Mouse (Mus musculus) forebrain, embryonic 14.5 days (tissue): ENCODE data around the gene Arhgap33. TPM values are rescaled to one million over a fixed set of nuclear protein-coding genes. Genes with fewer than 3 reads are reported as not detected.

ENCODE experiments used
- ATAC-seq: fragments of 200-750 bp; cut with Nextera tagmentation; 2 replicates; pipeline ENCODE4 v1.8.0; 2017; ENCODE audit warnings: mild to moderate bottlenecking, moderate library complexity
- DNase-seq: peaks from one replicate; pipeline ENCODE4 v3.0.0-alpha.2; 2015; ENCODE audit warnings: low spot score
- H3K27ac ChIP-seq: fragments of 300-500 bp; sonication (generic); 2 replicates; pipeline ENCODE4 v1.5.1; 2014; ENCODE audit warnings: low read depth, mild to moderate bottlenecking, control low read depth, low read length, moderate library complexity
- H3K27me3 ChIP-seq: fragments of 300-500 bp; sonication (generic); replicated peaks from 2 replicates; pipeline ENCODE4 v1.6.1; 2014; ENCODE audit warnings: low read length, control low read depth, mixed read lengths; ENCODE audit not compliant: control insufficient read depth, insufficient read depth
- H3K36me3 ChIP-seq: fragments of 300-500 bp; sonication (generic); 2 replicates; pipeline ENCODE4 v1.6.1; 2014; ENCODE audit warnings: low read length, control low read depth; ENCODE audit not compliant: control insufficient read depth, insufficient read depth
- H3K4me1 ChIP-seq: fragments of 300-500 bp; sonication (generic); 2 replicates; pipeline ENCODE4 v1.6.1; 2014; ENCODE audit warnings: antibody characterized with exemption, low read length, control low read depth; ENCODE audit not compliant: control insufficient read depth, insufficient read depth
- H3K4me2 ChIP-seq: fragments of 300-500 bp; sonication (generic); 2 replicates; pipeline ENCODE4 v1.6.1; 2014; ENCODE audit warnings: mild to moderate bottlenecking, control low read depth, low read length
- H3K4me3 ChIP-seq: fragments of 300-500 bp; sonication (generic); 2 replicates; pipeline ENCODE4 v1.5.1; 2014; ENCODE audit warnings: low read depth, low read length, control low read depth
- H3K9ac ChIP-seq: fragments of 300-500 bp; sonication (generic); 2 replicates; pipeline ENCODE4 v1.6.1; 2014; ENCODE audit warnings: mild to moderate bottlenecking, low read length, control low read depth, moderate library complexity
- H3K9me3 ChIP-seq: fragments of 300-500 bp; sonication (generic); replicated peaks from 2 replicates; pipeline ENCODE4 v1.6.1; 2016; ENCODE audit warnings: low read length, control low read depth, mixed read lengths; ENCODE audit not compliant: control insufficient read depth
- WGBS: fragments of 180-500 bp; shearing (Covaris S2); extraction: QIAGEN DNeasy Blood & Tissue Kit; methylation state at CpG from one replicate; pipeline ENCODE4 v1.1.7; 2014; 5-methylcytosine and 5-hydroxymethylcytosine counted together
- polyA plus RNA-seq: library from polyadenylated mRNA; unstranded; fragments of >200 nt; fragmentation: Nextera tagmentation; extraction: Ambion mirVana; gene quantifications from 2 replicates; pipeline ENCODE4 v1.2.1, GENCODE M21; 2014

The Arhgap33 gene
- polyA plus RNA-seq, 1 experiment from 2014 or later = 63.5 TPM

DNA sequence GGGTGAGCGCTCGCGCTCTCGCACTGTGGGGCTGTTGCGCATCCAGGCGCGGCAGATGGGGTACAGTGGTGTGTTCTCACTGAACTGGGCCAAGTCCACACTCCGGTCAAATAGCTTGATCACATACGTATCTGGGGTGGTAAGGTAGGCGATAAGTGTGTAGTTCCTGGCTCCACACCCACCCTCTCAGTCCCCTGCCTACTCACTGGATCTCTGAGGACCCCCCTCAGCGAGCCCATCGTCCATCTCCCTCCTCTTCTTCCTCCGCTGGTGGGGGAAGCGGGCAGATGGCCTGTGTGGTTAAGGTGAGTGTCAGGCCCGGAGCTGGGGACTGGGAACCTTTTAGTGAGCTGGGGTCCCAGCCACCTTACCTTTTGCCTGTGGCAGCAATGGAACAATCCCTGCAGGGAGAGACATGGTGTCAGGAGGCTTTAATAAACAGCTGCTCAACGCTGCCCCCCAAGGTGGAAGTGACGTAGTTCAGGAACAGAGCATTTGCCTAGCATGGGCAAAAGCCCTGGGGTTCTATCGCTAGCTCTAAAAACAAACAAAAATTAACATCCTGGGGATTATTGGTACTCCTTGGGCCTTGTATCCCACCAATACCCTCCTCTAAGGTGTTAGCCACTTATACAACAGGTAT is 22.2 kb upstream of the Arhgap33 start:
- DNase-seq (no peak), ATAC-seq (no peak)
- H3K4me3 ChIP-seq = no peak overlapping the region
- no peak overlapping the region for H3K4me2 ChIP-seq
- no peak overlapping the region for H3K9ac ChIP-seq
- H3K4me1 ChIP-seq = peaks cover 17% of the 10 kb centered on the region
- peaks cover 39% of the 10 kb centered on the region for H3K36me3 ChIP-seq
- 94% methylated on average over 18 of the region's 18 CpGs for WGBS
- no peak overlapping the region for H3K27ac ChIP-seq
- no peaks in the 10 kb centered on the region for H3K9me3 ChIP-seq
- H3K27me3 ChIP-seq = no peaks in the 10 kb centered on the region

DNA sequence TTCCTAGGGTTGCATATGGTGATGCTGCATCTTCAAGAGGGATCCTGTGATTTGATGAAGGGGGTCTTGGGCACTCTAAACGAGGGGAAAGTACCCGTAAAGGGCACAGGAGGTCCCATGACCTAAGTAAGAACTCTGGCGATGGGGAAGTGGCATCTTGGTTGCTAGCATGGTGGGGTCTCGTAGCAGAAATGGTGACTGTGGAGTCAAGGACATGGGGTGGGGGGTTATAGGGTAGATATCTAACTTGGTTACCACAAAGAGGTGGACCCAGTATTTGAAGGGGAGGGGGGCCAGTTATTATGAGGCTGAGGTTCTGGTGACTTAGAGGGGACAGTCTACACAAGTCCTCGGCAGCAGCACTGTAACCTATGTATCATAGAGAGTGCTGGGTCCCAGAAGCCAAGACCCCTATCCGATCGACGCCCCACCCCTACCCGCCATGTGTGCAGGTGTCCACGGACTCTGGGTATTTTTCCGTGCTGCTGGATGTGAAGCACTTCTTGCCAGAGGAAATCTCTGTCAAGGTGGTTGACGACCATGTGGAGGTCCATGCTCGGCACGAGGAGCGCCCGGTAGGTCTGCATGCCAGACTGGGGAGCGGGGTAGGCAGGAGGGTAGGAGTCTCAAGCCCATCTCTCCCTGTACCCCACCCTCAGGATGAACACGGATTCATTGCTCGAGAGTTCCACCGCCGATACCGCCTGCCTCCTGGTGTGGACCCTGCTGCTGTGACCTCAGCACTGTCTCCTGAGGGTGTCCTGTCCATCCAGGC is 19.1 kb upstream of the Arhgap33 start:
- Histone ChIP-seq H3K4me3 (0 out of 2 replicates have a peak overlapping the region, but pooled peaks have one; percentile 47), H3K36me3 (peaks cover 37% of the 10 kb centered on the region), H3K27me3 (no peaks in the 10 kb centered on the region), H3K4me1 (peaks cover 19% of the 10 kb centered on the region), H3K4me2 (peak overlapping the region; percentile 77), H3K9me3 (no peaks in the 10 kb centered on the region), H3K27ac (no peak overlapping the region; the same call in 1 of the 2 replicates), H3K9ac (peak overlapping the region; percentile 59)
- DNase-seq (no peak), ATAC-seq (no peak)
- 85% methylated on average over 22 of the region's 22 CpGs for WGBS

DNA sequence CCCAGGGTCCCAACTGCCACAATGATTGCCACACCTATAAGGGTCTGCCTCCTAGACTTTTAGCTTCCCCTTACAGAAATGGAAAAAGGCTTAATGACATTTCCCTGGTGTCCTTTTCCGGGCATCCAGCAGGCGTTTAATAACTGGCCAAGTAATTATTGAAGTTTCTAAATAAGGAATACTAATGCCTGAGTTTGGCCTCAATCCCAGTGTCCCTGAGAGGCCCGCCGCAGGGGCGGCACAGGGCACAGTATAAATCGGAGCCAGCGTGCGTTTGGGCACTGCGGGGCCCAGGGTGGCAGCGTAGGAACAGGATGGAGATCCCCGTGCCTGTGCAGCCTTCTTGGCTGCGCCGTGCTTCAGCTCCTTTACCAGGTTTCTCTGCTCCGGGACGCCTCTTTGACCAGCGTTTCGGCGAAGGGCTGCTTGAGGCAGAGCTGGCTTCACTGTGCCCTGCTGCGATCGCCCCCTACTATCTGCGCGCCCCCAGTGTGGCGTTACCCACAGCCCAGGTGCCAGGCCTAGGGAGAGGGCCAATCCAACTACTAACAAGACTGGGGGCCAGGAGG is 18.2 kb upstream of the Arhgap33 start:
- DNase-seq = peak; percentile 56
- Histone ChIP-seq H3K9me3 (no peaks in the 10 kb centered on the region), H3K27ac (peak overlapping the region; percentile 59; the same call in 1 of the 2 replicates), H3K4me1 (peaks cover 11% of the 10 kb centered on the region), H3K4me3 (peak overlapping the region; percentile 47), H3K9ac (peak overlapping the region; percentile 59), H3K27me3 (no peaks in the 10 kb centered on the region), H3K36me3 (peaks cover 43% of the 10 kb centered on the region), H3K4me2 (peak overlapping the region; percentile 77)
- whole genome bisulfite sequencing = 2% methylated on average over 23 of the region's 23 CpGs
- ATAC-seq = no peak

DNA sequence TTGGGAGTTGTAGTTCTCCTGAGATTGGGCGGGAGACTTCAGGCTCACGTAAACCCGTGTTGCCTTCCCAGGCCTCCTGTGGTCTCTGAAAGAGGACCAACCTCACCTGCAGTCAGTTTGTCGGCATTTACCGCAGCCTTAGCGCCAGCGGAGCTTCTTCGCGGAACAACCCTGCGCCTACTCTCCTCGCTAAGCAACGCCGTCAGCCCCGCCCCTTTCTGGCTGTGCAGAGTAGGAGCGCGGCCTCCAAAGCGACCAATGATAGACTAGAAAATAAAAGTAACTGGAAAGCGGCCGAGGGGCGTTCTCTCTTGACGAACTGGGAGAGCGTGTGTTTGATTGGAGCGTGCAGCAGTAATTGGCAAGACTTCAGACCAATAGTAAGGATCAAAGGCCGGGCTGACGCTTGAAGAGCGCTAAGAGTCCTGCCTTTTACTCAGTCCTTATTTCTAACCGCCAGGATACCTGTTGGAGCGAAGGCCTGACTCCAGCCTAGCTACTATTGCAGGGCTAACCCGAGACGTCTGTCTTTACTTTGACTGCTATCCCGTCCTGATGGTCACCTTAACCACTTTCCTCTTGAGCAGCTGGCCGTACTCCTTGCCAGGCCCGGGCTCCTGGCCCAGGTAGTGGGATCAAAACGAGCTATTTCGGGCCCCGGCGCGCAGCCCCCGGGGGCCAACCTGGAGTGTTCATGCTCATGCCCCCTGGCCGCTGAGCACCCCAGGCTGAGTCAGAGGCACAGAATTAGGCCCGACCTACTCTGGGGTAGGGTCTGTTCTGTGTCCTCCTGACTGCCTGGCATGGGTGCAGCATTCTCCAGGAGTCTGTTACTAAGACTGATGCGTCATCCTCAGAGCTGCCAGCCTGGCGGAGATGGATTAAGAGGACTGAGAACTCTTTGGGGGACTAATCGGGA is 17.5 kb upstream of the Arhgap33 start, which contains the start of the genes Hspb6 and Proser3:
Gene Hspb6, plus strand, starts transcription at position 77 of the 919 bp plus-strand sequence.
Gene Proser3, minus strand, starts transcription at position 198 of the 919 bp plus-strand sequence.
- Histone ChIP-seq H3K4me1 (peaks cover 10% of the 10 kb centered on the region; the same call in 1 of the 2 replicates), H3K4me3 (peak within 1 kb of the TSS; percentile 47), H3K9ac (peak within 1 kb of the TSS; percentile 59), H3K36me3 (peaks cover 43% of the 10 kb centered on the region), H3K9me3 (no peaks in the 10 kb centered on the region), H3K27me3 (no peaks in the 10 kb centered on the region), H3K4me2 (peak within 1 kb of the TSS; percentile 77), H3K27ac (peak within 1 kb of the TSS; percentile 88)
- 1% methylated on average over 44 of the region's 44 CpGs for WGBS
- DNase-seq (peak; percentile 100), ATAC-seq (peak; percentile 97)

DNA sequence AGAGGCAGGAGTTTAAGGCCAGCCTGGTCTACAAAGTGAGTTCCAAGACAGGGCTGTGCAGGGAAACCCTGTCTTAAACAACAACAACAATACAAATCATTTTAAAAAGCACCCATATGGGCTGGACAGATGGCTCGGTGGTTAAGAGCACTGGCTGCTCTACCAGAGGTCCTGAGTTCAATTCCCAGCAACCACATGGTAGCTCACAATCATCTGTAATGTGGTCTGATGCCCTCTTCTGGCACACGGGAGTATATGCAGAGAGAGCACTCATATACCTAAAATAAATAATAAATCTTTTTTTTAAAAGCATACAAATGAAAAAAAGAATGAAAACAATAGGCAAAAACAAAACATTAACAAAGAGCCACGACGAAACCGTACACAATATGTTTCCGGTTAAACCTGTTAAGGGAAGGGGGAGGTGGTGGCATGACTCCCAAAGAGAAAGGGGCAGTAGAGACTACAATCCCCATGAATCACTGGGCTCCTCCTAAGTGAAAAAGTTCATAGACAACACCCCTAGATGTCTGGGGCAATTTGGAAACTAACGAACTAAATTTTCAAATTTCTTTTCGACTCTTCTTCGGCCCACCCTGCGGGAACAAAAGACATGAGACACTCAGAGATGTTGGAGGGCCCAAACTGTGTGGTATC is 16.7 kb upstream of the Arhgap33 start:
- H3K27ac ChIP-seq = peak overlapping the region; percentile 88
- peak overlapping the region; percentile 47 for H3K4me3 ChIP-seq
- H3K4me1 ChIP-seq = peaks cover 10% of the 10 kb centered on the region; the same call in 1 of the 2 replicates
- H3K9ac ChIP-seq = peak overlapping the region; percentile 56
- WGBS = 3% methylated on average over 10 of the region's 10 CpGs
- ATAC-seq (peak; percentile 70), DNase-seq (peak; percentile 90)
- no peaks in the 10 kb centered on the region for H3K9me3 ChIP-seq
- H3K27me3 ChIP-seq = no peaks in the 10 kb centered on the region
- peak overlapping the region; percentile 77 for H3K4me2 ChIP-seq
- H3K36me3 ChIP-seq = peaks cover 35% of the 10 kb centered on the region

DNA sequence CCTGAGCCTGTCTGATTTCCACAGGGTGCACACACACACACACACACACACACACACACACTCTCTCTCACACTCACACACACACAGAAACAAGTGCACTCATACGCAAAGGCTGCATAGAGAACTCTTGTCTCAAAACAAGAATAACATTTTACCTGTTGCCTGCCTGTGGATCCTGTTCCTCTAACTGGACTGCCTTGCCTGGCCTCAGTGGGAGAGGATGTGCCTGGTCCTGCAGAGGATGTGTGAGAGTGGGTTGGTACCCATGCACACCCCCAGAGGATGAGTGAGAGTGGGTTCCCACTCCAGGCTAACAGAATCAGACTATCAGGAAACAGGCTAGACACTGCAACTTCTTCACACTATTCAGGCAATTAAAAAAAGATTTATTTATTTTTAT is 15.7 kb upstream of the Arhgap33 start:
- H3K36me3 ChIP-seq = peaks cover 37% of the 10 kb centered on the region
- peaks cover 10% of the 10 kb centered on the region; the same call in 1 of the 2 replicates for H3K4me1 ChIP-seq
- no peak overlapping the region for H3K4me3 ChIP-seq
- no peak overlapping the region for H3K4me2 ChIP-seq
- WGBS = 100% methylated on average over 1 of the region's 1 CpGs
- ATAC-seq (no peak), DNase-seq (no peak)
- H3K27me3 ChIP-seq = no peaks in the 10 kb centered on the region
- no peak overlapping the region for H3K27ac ChIP-seq
- no peak overlapping the region for H3K9ac ChIP-seq
- no peaks in the 10 kb centered on the region for H3K9me3 ChIP-seq

DNA sequence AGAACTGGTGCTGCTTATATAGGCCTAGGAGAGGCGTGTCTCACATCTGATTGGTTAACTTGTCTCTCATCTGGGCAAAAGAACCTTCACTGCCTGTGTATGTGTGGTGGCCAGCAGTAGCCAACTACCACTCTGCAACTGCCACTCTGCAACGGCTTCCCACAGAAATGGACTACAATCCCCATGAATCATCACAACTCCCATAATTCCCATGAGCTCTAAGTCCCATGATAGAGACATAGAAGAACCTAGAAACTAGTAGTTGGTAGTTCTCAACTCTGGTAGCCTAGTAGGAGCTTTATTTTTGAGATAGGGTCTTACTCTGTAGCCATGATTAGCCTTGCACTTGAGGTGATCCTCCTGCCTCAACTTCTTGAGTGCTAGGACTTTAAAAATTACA is 15.0 kb upstream of the Arhgap33 start:
- peaks cover 10% of the 10 kb centered on the region; the same call in 1 of the 2 replicates for H3K4me1 ChIP-seq
- no peak overlapping the region for H3K9ac ChIP-seq
- H3K27ac ChIP-seq = no peak overlapping the region
- H3K4me3 ChIP-seq = no peak overlapping the region
- H3K9me3 ChIP-seq = no peaks in the 10 kb centered on the region
- 84% methylated on average over 2 of the region's 2 CpGs for WGBS
- no peak overlapping the region for H3K4me2 ChIP-seq
- H3K36me3 ChIP-seq = peaks cover 30% of the 10 kb centered on the region
- DNase-seq (no peak), ATAC-seq (no peak)
- no peaks in the 10 kb centered on the region for H3K27me3 ChIP-seq

DNA sequence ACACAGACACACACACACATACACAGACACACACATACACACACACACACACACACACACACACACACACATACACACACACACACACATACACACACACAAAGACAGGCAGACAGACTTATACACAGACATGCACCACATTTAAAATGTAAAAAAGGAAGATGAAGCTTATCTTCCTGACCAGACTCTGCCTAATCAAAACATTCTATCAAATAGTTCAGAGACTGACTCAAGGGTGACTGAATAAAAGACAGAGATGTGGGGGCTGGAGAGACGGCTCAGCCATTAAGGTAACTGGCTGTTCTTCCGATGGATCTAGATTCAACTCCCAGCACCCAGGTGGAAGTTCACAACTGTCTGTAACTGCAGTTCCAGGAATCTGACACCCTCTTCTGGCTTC is 9.5 kb upstream of the Arhgap33 start:
- Histone ChIP-seq H3K36me3 (peaks cover 48% of the 10 kb centered on the region), H3K9ac (no peak overlapping the region), H3K27ac (no peak overlapping the region), H3K4me3 (no peak overlapping the region), H3K9me3 (no peaks in the 10 kb centered on the region), H3K27me3 (no peaks in the 10 kb centered on the region), H3K4me2 (no peak overlapping the region), H3K4me1 (no peaks in the 10 kb centered on the region)
- ATAC-seq (no peak), DNase-seq (no peak)
- 92% methylated on average over 2 of the region's 2 CpGs for WGBS
